Mouse (Mus musculus) liver, embryonic 14.5 days (tissue): ENCODE results near the gene Gal3st1. TPM values are rescaled to one million over a fixed set of nuclear protein-coding genes. Genes with fewer than 3 reads are reported as not detected.
"Not testable (repeated sequence)": the region's sequence is repeated elsewhere in the genome, so short reads cannot be mapped to it uniquely, and the experiment has no call there.

Experiments
- ATAC-seq: fragments of 200-750 bp; cut with Nextera tagmentation; 2 replicates; pipeline ENCODE4 v1.8.0; 2017; ENCODE audit warnings: moderate number of reproducible peaks, mild to moderate bottlenecking, moderate library complexity; ENCODE audit not compliant: insufficient read depth
- DNase-seq, 3 experiments: peaks; one replicate each; pipeline ENCODE4 v3.0.0-alpha.2; 2012 to 2013; ENCODE audit warnings: low read depth in 3 of 3, low spot score in 3 of 3
- H3K27ac ChIP-seq: fragments of 300-500 bp; sonication (generic); 2 replicates; pipeline ENCODE4 v1.5.1; 2014; ENCODE audit warnings: moderate library complexity, mild to moderate bottlenecking, control low read depth, inconsistent platforms
- H3K27me3 ChIP-seq: fragments of 300-500 bp; sonication (generic); 2 replicates; pipeline ENCODE4 v1.6.1; 2014; ENCODE audit warnings: mild to moderate bottlenecking, low read length, moderate library complexity; ENCODE audit not compliant: control insufficient read depth, insufficient read depth
- H3K36me3 ChIP-seq: fragments of 300-500 bp; sonication (generic); replicated peaks from 2 replicates; pipeline ENCODE4 v1.6.1; 2014; ENCODE audit warnings: low read depth; ENCODE audit not compliant: control insufficient read depth, insufficient read depth
- H3K4me1 ChIP-seq, 2 experiments: fragments of 200-500 bp in 1 of 2; fragments of 300-500 bp in 1 of 2; sonication (generic) in 1 of 2; replicated peaks; 2 replicates each; pipeline ENCODE4 v1.6.1; 2012 to 2014; ENCODE audit warnings: antibody characterized with exemption in 1 of 2, inconsistent platforms in 1 of 2, low read length in 1 of 2; ENCODE audit not compliant: control insufficient read depth in 2 of 2, insufficient read depth in 2 of 2
- H3K4me2 ChIP-seq: fragments of 300-500 bp; sonication (generic); 2 replicates; pipeline ENCODE4 v1.6.1; 2014; ENCODE audit warnings: low read depth, mild to moderate bottlenecking, control low read depth, moderate library complexity
- H3K4me3 ChIP-seq, 2 experiments: fragments of 200-500 bp in 1 of 2; fragments of 300-500 bp in 1 of 2; sonication (generic) in 1 of 2; 2 replicates each; pipeline ENCODE4 v1.5.1; 2012 to 2014; ENCODE audit warnings: low read depth in 2 of 2, low read length in 2 of 2, mild to moderate bottlenecking in 2 of 2, control low read depth in 1 of 2, inconsistent platforms in 1 of 2, moderate library complexity in 1 of 2; ENCODE audit not compliant: insufficient read depth in 1 of 2
- H3K9ac ChIP-seq: fragments of 300-500 bp; sonication (generic); replicated peaks from 2 replicates; pipeline ENCODE4 v1.6.1; 2014; ENCODE audit warnings: mild to moderate bottlenecking, control low read depth, moderate library complexity
- H3K9me3 ChIP-seq: fragments of 300-500 bp; sonication (generic); 2 replicates; pipeline ENCODE4 v1.6.1; 2016; ENCODE audit warnings: low read length, mixed read lengths; ENCODE audit not compliant: control insufficient read depth
- CTCF ChIP-seq: IDR thresholded peaks from 2 replicates; pipeline ENCODE4 v1.5.1; 2016; ENCODE audit warnings: antibody characterized with exemption, low read depth, control low read depth
- EP300 ChIP-seq: IDR thresholded peaks from 2 replicates; pipeline ENCODE4 v1.6.1; 2016; ENCODE audit warnings: antibody characterized with exemption, low read depth
- WGBS: fragments of 180-500 bp; shearing (Covaris S2); extraction: QIAGEN DNeasy Blood & Tissue Kit; methylation state at CpG from one replicate; pipeline ENCODE4 v1.1.7; 2014; ENCODE audit not compliant: insufficient replicate concordance; 5-methylcytosine and 5-hydroxymethylcytosine counted together
- polyA plus RNA-seq, 2 experiments: library from polyadenylated mRNA; depleted of rRNA in 1 of 2; stranded (reverse) in 1 of 2; unstranded in 1 of 2; fragments of >200 nt; fragmentation: Nextera tagmentation in 1 of 2; extraction: Ambion mirVana in 1 of 2; gene quantifications; 2 replicates each; pipeline versions ENCODE4 v1.2.1 to v1.2.3; 2012 to 2014

Gal3st1 gene
- polyA plus RNA-seq, 2 experiments, result 0.65 to 0.87 TPM

- Histone ChIP-seq H3K27me3 (no peaks in the 10 kb centered on the region; the same call in 1 of the 2 replicates), H3K27ac (no peak overlapping the region), H3K4me1 (no peaks in the 10 kb centered on the region), H3K4me2 (no peak overlapping the region), H3K4me3 (no peak overlapping the region), H3K9me3 (no peaks in the 10 kb centered on the region), H3K9ac (no peak overlapping the region), H3K36me3 (no peaks in the 10 kb centered on the region)
- no peak for DNase-seq
- WGBS, result 62% methylated on average over 7 of the region's 7 CpGs
- TF ChIP-seq CTCF (no peak), EP300 (no peak)
- ATAC-seq, result no peak
Measured at GRCm38 (mm10) chr11:3941371-3941770, 42.1 kb upstream of the Gal3st1 start.

GRCm38 (mm10) chr11:3946386-3946785 is 37.0 kb upstream of the Gal3st1 start:
- TF ChIP-seq CTCF (no peak), EP300 (no peak)
- no peak overlapping the region for H3K27ac ChIP-seq
- no peaks in the 10 kb centered on the region for H3K36me3 ChIP-seq
- H3K27me3 ChIP-seq, result no peaks in the 10 kb centered on the region; the same call in 1 of the 2 replicates
- no peak overlapping the region for H3K4me3 ChIP-seq
- no peak overlapping the region for H3K4me2 ChIP-seq
- no peak for DNase-seq
- no peaks in the 10 kb centered on the region for H3K4me1 ChIP-seq
- ATAC-seq, result no peak
- 18% methylated on average over 1 of the region's 1 CpGs for WGBS
- no peaks in the 10 kb centered on the region for H3K9me3 ChIP-seq
- no peak overlapping the region for H3K9ac ChIP-seq

- H3K9me3 ChIP-seq, ATAC-seq, H3K27me3 ChIP-seq, DNase-seq, H3K36me3 ChIP-seq, H3K27ac ChIP-seq, H3K4me3 ChIP-seq, H3K9ac ChIP-seq, H3K4me2 ChIP-seq, H3K4me1 ChIP-seq: not testable (repeated sequence)
- WGBS, result 72% methylated on average over 5 of the region's 5 CpGs
Measured at GRCm38 (mm10) chr11:3954876-3955275, 28.6 kb upstream of the Gal3st1 start.

GRCm38 (mm10) chr11:3955371-3955770 is 28.1 kb upstream of the Gal3st1 start:
- H3K36me3 ChIP-seq, H3K27me3 ChIP-seq, H3K9ac ChIP-seq, H3K27ac ChIP-seq, H3K9me3 ChIP-seq, DNase-seq, H3K4me1 ChIP-seq, H3K4me3 ChIP-seq, H3K4me2 ChIP-seq, ATAC-seq: not testable (repeated sequence)
- 56% methylated on average over 4 of the region's 4 CpGs for WGBS

- WGBS, result 19% methylated on average over 2 of the region's 2 CpGs
- Histone ChIP-seq H3K27ac (no peak overlapping the region), H3K4me3 (no peak overlapping the region), H3K4me1 (peaks cover 4 to 11% of the 10 kb centered on the region in 2 experiments), H3K9me3 (no peaks in the 10 kb centered on the region), H3K27me3 (no peaks in the 10 kb centered on the region), H3K9ac (no peak overlapping the region), H3K4me2 (no peak overlapping the region), H3K36me3 (no peaks in the 10 kb centered on the region)
- no peak for TF ChIP-seq CTCF
- DNase-seq (no peak), ATAC-seq (no peak)
Measured at GRCm38 (mm10) chr11:3960901-3961300, 22.5 kb upstream of the Gal3st1 start.

GRCm38 (mm10) chr11:3961761-3962160 is 21.7 kb upstream of the Gal3st1 start:
- DNase-seq, result no peak
- Histone ChIP-seq H3K9me3 (no peaks in the 10 kb centered on the region), H3K9ac (no peak overlapping the region), H3K4me1 (peaks cover 4 to 11% of the 10 kb centered on the region in 2 experiments), H3K27ac (no peak overlapping the region), H3K27me3 (no peaks in the 10 kb centered on the region), H3K4me3 (no peak overlapping the region), H3K4me2 (no peak overlapping the region), H3K36me3 (no peaks in the 10 kb centered on the region)
- 51% methylated on average over 3 of the region's 3 CpGs for WGBS
- no peak for TF ChIP-seq CTCF
- TF ChIP-seq EP300, result no peak
- ATAC-seq, result no peak
